Comparison of ENCODE assay signal across 10 mouse cellular contexts in the genomic region with DNA sequence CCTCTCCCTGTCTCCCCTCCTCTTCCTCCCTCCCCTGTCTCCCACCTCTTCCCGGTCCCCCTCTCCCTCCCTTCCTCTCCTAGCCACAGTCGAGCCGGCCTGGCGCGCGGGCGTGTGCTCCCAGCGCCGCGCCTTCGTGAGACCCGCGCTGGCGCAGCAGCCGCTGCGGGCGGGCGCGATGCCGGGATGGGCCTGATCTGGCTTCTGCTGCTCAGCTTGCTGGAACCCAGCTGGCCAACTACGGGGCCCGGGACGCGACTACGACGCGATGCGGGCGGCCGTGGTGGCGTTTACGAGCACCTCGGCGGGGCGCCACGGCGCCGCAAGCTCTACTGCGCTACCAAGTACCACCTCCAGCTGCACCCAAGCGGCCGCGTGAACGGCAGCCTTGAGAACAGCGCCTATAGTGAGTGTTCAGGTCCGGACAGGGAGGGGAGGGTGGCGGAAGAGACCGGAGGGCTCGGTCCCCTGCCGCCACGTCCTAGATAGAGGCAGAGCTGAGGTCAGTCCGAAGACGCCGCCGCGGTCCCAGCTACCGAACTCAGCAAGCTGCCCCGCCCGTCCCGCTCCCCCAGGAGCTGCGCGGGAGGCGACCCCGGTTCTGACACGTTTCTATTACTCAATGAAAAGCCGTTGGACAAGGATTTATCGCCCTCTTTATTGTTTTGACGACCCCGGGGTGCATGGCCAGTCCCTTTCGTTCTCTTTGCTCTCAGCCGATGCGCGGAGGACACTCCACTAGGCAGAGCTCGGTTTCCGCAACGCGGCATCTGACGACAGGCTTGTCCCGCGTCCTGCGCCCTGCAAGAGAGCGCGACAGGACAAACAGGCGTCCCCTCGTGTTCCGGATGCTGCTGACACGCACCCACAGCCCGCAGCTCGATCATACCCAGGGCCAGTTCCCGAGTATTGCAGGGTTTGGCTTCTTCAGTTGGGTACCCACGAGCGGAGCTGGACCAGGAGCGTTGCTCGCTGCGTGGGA. TPM values are rescaled to one million over a fixed set of nuclear protein-coding genes. Genes with fewer than 3 reads are reported as not detected.
DNase-seq lines count a peak whose midpoint lies in the region; ATAC-seq and TF ChIP-seq lines count a peak whose summit lies in the region.
"Had no signal": no experiment of that assay in that cellular context is flagged by ENCODE, and none has a peak within 500 bp of the region (broad histone marks: within the 10 kb centered on the region; RNA-seq: fewer than 3 reads in every experiment).

No protein-coding gene starts in this region.

- peak; percentile 55; the same call in 1 of the 2 replicates for ATAC-seq in lung, embryonic 16.5 days (ENCODE audit: low read depth)
- peak; percentile 60 for ATAC-seq in hindbrain, embryonic 16.5 days
- ATAC-seq in midbrain, embryonic 16.5 days, result peak; percentile 48; the same call in 1 of the 2 replicates

- TF ChIP-seq POLR2A in thymus, adult 2 months (IDR thresholded peaks at IDR 0.05; ENCODE audit: control insufficient read depth, extremely low read depth, insufficient read depth, low read length, poor library complexity), result no peak

- H3K4me3 ChIP-seq in lung, embryonic 16.5 days (ENCODE audit: low read length), result peak overlapping the region; percentile 41
- peak overlapping the region; percentile 49 for H3K4me3 ChIP-seq in hindbrain, embryonic 16.5 days (ENCODE audit: low read length)
- peak overlapping the region; percentile 42 for H3K4me3 ChIP-seq in midbrain, embryonic 16.5 days (ENCODE audit: low read depth, low read length)
- no peak overlapping the region for H3K4me3 ChIP-seq in thymus, adult 2 months (ENCODE audit: control insufficient read depth, insufficient read depth, low read length)

- H3K36me3 ChIP-seq in lung, embryonic 16.5 days (ENCODE audit: control insufficient read depth, insufficient read depth, low read length), result no peaks in the 10 kb centered on the region
- H3K36me3 ChIP-seq in hindbrain, embryonic 16.5 days (ENCODE audit: control insufficient read depth, insufficient read depth, low read length), result no peaks in the 10 kb centered on the region
- H3K36me3 ChIP-seq in midbrain, embryonic 16.5 days (ENCODE audit: control insufficient read depth, insufficient read depth, low read length), result no peaks in the 10 kb centered on the region
- no peaks in the 10 kb centered on the region for H3K36me3 ChIP-seq in thymus, adult 2 months (ENCODE audit: control insufficient read depth, insufficient read depth, low read length)

- peak; percentile 49 to 51 for DNase-seq in cerebellum, postnatal 10 days
- no peak for DNase-seq in cerebellum, adult 9-11 months
- no peak for DNase-seq in lung, adult 18-20 months
- DNase-seq in thymus, adult 2 months, result no peak
- DNase-seq in layer of hippocampus, adult 8-10 months (ENCODE audit: low spot score in 2 of 2), result no peak

- H3K4me2 ChIP-seq in lung, embryonic 16.5 days (ENCODE audit: low read depth, low read length), result peak overlapping the region; percentile 59
- H3K4me2 ChIP-seq in hindbrain, embryonic 16.5 days (ENCODE audit: low read length), result peak overlapping the region; percentile 71
- H3K4me2 ChIP-seq in midbrain, embryonic 16.5 days (ENCODE audit: low read length), result peak overlapping the region; percentile 67

- H3K9me3 ChIP-seq in lung, embryonic 16.5 days (ENCODE audit: control insufficient read depth, low read length), result no peaks in the 10 kb centered on the region
- no peaks in the 10 kb centered on the region for H3K9me3 ChIP-seq in hindbrain, embryonic 16.5 days (ENCODE audit: control insufficient read depth, low read length)
- H3K9me3 ChIP-seq in midbrain, embryonic 16.5 days (replicated peaks; ENCODE audit: control insufficient read depth, low read length, poor library complexity, severe bottlenecking), result no peaks in the 10 kb centered on the region

- H3K9ac ChIP-seq in lung, embryonic 16.5 days (ENCODE audit: low read length), result no peak overlapping the region
- H3K9ac ChIP-seq in hindbrain, embryonic 16.5 days (ENCODE audit: low read depth, low read length), result peak overlapping the region; percentile 52
- H3K9ac ChIP-seq in midbrain, embryonic 16.5 days (ENCODE audit: low read depth, low read length), result peak overlapping the region; percentile 5

- no peak for TF ChIP-seq CTCF in thymus, adult 2 months (IDR thresholded peaks at IDR 0.05; ENCODE audit: borderline replicate concordance, control insufficient read depth, extremely low read depth, insufficient read depth, low read length, poor library complexity)

- WGBS in lung, embryonic 16.5 days, result under 1% methylated on average over 94 of the region's 94 CpGs
- WGBS in hindbrain, embryonic 16.5 days, result under 1% methylated on average over 94 of the region's 94 CpGs
- WGBS in midbrain, embryonic 16.5 days, result under 1% methylated on average over 92 of the region's 94 CpGs
- 1% methylated on average over 94 of the region's 94 CpGs for WGBS in thymus, adult 2 months

- H3K4me1 ChIP-seq in lung, embryonic 16.5 days (replicated peaks; ENCODE audit: control insufficient read depth, insufficient read depth, low read length), result peaks cover 2% of the 10 kb centered on the region
- H3K4me1 ChIP-seq in hindbrain, embryonic 16.5 days (ENCODE audit: control insufficient read depth, insufficient read depth, low read depth, low read length), result peaks cover 9% of the 10 kb centered on the region
- peaks cover 10% of the 10 kb centered on the region for H3K4me1 ChIP-seq in midbrain, embryonic 16.5 days (ENCODE audit: control insufficient read depth, insufficient read depth, low read length)
- H3K4me1 ChIP-seq in thymus, adult 2 months (replicated peaks; ENCODE audit: control insufficient read depth, insufficient read depth, low read length), result no peaks in the 10 kb centered on the region

- peaks cover 62% of the 10 kb centered on the region for H3K27me3 ChIP-seq in lung, embryonic 16.5 days (ENCODE audit: control insufficient read depth, insufficient read depth, low read depth, low read length)
- H3K27me3 ChIP-seq in hindbrain, embryonic 16.5 days (replicated peaks; ENCODE audit: control insufficient read depth, insufficient read depth, low read length), result peaks cover 48% of the 10 kb centered on the region
- peaks cover 61% of the 10 kb centered on the region for H3K27me3 ChIP-seq in midbrain, embryonic 16.5 days (ENCODE audit: control insufficient read depth, insufficient read depth, low read depth, low read length)
- peaks cover 8% of the 10 kb centered on the region; the same call in 1 of the 2 replicates for H3K27me3 ChIP-seq in thymus, adult 2 months (ENCODE audit: control insufficient read depth, insufficient read depth, low read length)

- H3K27ac ChIP-seq in lung, embryonic 16.5 days (ENCODE audit: low read length), result no peak overlapping the region
- H3K27ac ChIP-seq in hindbrain, embryonic 16.5 days (ENCODE audit: low read depth, low read length), result peak overlapping the region; percentile 40; the same call in 1 of the 2 replicates
- H3K27ac ChIP-seq in midbrain, embryonic 16.5 days (ENCODE audit: low read length), result no peak overlapping the region
- H3K27ac ChIP-seq in thymus, adult 2 months (ENCODE audit: control insufficient read depth, insufficient read depth, low read length), result no peak overlapping the region

RNA-seq across cellular contexts. Expression of gene Fgf3, which starts 0.9 kb away (rescaled TPM):
- not detected in 2 replicates for polyA plus RNA-seq in lung, embryonic 16.5 days (2015; fragmentation: Nextera tagmentation; extraction: Ambion mirVana)
- polyA plus RNA-seq in hindbrain, embryonic 16.5 days (2015; fragmentation: Nextera tagmentation; extraction: Ambion mirVana), result 13.1 and 14.5 TPM in 2 replicates
- polyA plus RNA-seq in midbrain, embryonic 16.5 days (2015; fragmentation: Nextera tagmentation; extraction: Ambion mirVana), result 1.4 and 2.0 TPM in 2 replicates
- 1.9 and 2.0 TPM in 2 replicates for polyA plus RNA-seq in thymus, adult 2 months (2012; rRNA removed)
- total RNA-seq in layer of hippocampus, adult 8-10 months (2022), result under 1 TPM in 1 of 4 experiments, not detected in 3; 0.43 TPM
- polyA plus RNA-seq: C2C12 had no signal

RNA-seq across cellular contexts. Expression of gene Fgf4, which starts 8.4 kb away (rescaled TPM):
- not detected in 2 replicates for polyA plus RNA-seq in lung, embryonic 16.5 days (2015; fragmentation: Nextera tagmentation; extraction: Ambion mirVana)
- polyA plus RNA-seq in hindbrain, embryonic 16.5 days (2015; fragmentation: Nextera tagmentation; extraction: Ambion mirVana), result not detected in 2 replicates
- not detected in 2 replicates for polyA plus RNA-seq in midbrain, embryonic 16.5 days (2015; fragmentation: Nextera tagmentation; extraction: Ambion mirVana)
- 0.15 and 0.19 TPM in 2 replicates for polyA plus RNA-seq in thymus, adult 2 months (2012; rRNA removed)
- not detected for total RNA-seq in layer of hippocampus, adult 8-10 months (2022)
- polyA plus RNA-seq: C2C12; frontal cortex, adult 2 months had no signal

RNA-seq across cellular contexts. Expression of gene Fgf15, which starts 57.5 kb away (rescaled TPM):
- not detected in 2 replicates for polyA plus RNA-seq in lung, embryonic 16.5 days (2015; fragmentation: Nextera tagmentation; extraction: Ambion mirVana)
- 22.7 and 23.6 TPM in 2 replicates for polyA plus RNA-seq in hindbrain, embryonic 16.5 days (2015; fragmentation: Nextera tagmentation; extraction: Ambion mirVana)
- 19.0 and 35.9 TPM in 2 replicates for polyA plus RNA-seq in midbrain, embryonic 16.5 days (2015; fragmentation: Nextera tagmentation; extraction: Ambion mirVana)
- 0.40 and 0.42 TPM in 2 replicates for polyA plus RNA-seq in thymus, adult 2 months (2012; rRNA removed)
- not detected for total RNA-seq in layer of hippocampus, adult 8-10 months (2022)
- polyA plus RNA-seq: frontal cortex, adult 2 months had no signal

Comparison
In these comparisons a context has a peak if more than half of its experiments do, and no peak if none do; other contexts are left out.
1. DNase-seq: peak in cerebellum, postnatal 10 days (2 of 2); none in cerebellum, adult 9-11 months (single experiment), lung, adult 18-20 months (0 of 2), thymus, adult 2 months (single experiment) and layer of hippocampus, adult 8-10 months (0 of 2).
2. RNA of gene Fgf15, which starts 57.5 kb away (polyA plus RNA-seq): 22.7 to 23.6 TPM in hindbrain, embryonic 16.5 days and 19.0 to 35.9 TPM in midbrain, embryonic 16.5 days; 0.40 to 0.42 TPM in thymus, adult 2 months and not detected in lung, embryonic 16.5 days; every median in the first group is over 10 times any median in the second.
3. Peak in every context shown above with its lines, with median percentiles within 50 percentile points of each other: ATAC-seq and H3K4me2 ChIP-seq.